Mouse (Mus musculus): ENCODE measurements around the gene Aif1l. TPM values are rescaled to one million over a fixed set of nuclear protein-coding genes. Genes with fewer than 3 reads are reported as not detected.

Aif1l gene
- polyA plus RNA-seq, 1 experiment: 20.8 TPM

DNA sequence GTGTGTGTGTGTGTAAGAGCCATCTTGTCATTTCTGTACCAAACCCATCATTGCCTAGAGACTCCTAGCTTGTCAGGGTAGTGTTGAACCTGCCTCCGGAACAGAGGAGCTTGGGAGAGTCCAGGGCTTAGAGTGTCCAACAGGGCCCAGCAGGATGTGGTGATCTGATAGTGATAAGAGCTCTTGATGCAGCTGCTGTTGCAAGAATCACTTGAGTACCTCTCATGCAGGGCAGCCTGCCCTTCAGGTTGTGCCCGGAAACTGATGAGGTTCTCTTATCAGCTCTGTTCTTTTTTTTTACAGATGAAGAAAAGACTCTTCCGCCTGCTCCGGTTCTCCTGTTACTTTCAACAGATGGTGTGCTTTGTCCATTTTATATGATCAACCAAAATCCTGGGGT, 41.0 kb downstream of the Aif1l start:
- Histone ChIP-seq H3K4me1 (ENCODE audit: control insufficient read depth, insufficient read depth, low read length) (no peaks in the 10 kb centered on the region), H3K27ac (ENCODE audit: insufficient read depth, low read length) (no peak overlapping the region), H3K4me3 (ENCODE audit: insufficient read depth, low read length) (no peak overlapping the region)
- no peak for TF ChIP-seq CTCF (IDR thresholded peaks at IDR 0.05; ENCODE audit: borderline replicate concordance, insufficient read depth, low read length)

DNA sequence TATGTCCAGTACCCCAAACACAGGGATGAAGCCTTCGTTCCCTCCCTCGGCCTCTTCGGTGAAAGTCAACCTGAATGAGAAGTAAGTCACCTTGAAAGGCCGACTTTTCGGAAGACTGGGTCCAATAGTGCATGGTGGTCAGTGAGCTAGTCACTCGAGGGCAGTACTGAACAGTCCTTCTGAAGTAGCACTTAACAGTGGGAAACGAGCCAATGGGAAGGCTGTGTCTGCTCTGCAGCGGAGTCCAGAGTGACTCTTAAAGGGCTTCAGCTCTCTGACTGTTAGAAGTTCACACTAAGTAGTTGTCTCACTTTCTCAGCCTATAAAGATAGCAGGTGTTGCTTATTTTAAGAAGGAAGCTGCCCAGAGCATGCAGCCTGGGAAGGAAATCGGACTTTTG, 45.0 kb downstream of the Aif1l start:
- no peak for TF ChIP-seq POLR2A (IDR thresholded peaks at IDR 0.05; ENCODE audit: low read depth, low read length)
- H3K4me3 ChIP-seq (ENCODE audit: insufficient read depth, low read length): no peak overlapping the region
- no peaks in the 10 kb centered on the region for H3K4me1 ChIP-seq (ENCODE audit: control insufficient read depth, insufficient read depth, low read length)
- no peak overlapping the region for H3K27ac ChIP-seq (ENCODE audit: insufficient read depth, low read length)

DNA sequence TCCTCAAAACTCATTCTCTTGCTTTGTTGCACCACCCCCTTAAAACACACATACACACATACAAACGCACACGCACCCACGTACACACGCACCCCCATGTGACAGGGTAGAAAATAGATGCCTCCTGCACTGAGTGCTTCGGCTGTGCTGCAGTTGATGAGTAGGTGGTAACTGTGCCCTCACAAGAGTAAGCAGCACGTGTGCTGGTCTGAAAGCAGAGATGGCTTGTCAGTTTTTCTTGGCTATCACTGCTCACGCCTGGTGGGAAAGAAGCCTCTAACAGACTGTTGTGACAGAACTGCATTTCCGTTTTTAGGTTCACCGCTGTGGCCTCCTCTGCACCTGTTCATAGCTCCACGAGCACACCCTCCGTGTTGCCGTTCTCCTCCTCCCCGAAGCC, 46.1 kb downstream of the Aif1l start:
- Histone ChIP-seq H3K4me1 (ENCODE audit: control insufficient read depth, insufficient read depth, low read length) (no peaks in the 10 kb centered on the region), H3K27ac (ENCODE audit: insufficient read depth, low read length) (no peak overlapping the region)
- TF ChIP-seq CTCF (IDR thresholded peaks at IDR 0.05; ENCODE audit: borderline replicate concordance, insufficient read depth, low read length) (no peak), POLR2A (IDR thresholded peaks at IDR 0.05; ENCODE audit: low read depth, low read length) (no peak)

DNA sequence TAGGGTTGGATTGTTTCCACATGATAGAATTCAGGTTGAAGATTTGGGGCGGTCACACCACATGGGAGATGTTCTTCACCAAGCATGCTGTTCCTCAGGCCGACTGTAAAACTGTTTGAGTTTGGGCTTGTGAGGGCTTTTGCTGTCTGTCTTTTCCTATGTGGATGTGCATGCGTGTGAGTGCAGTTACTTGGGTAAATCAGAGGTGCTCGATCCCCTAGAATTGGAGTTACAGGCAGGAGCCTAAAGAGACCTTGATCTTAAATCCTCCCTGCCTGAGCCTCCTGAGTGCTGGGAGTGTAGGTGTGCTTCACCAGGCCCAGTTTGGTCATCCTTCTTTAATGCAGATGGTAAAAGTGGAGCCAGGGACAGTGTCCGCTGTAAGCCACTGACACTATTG, 47.6 kb downstream of the Aif1l start:
- TF ChIP-seq CTCF (IDR thresholded peaks at IDR 0.05; ENCODE audit: borderline replicate concordance, insufficient read depth, low read length) (no peak), POLR2A (IDR thresholded peaks at IDR 0.05; ENCODE audit: low read depth, low read length) (no peak)
- no peak overlapping the region for H3K4me3 ChIP-seq (ENCODE audit: insufficient read depth, low read length)
- H3K27ac ChIP-seq (ENCODE audit: insufficient read depth, low read length): no peak overlapping the region
- no peaks in the 10 kb centered on the region for H3K4me1 ChIP-seq (ENCODE audit: control insufficient read depth, insufficient read depth, low read length)

More for the DNA sequence above, 46.1 kb downstream of the Aif1l start:
- no peak overlapping the region for H3K4me3 ChIP-seq (ENCODE audit: insufficient read depth, low read length)

DNA sequence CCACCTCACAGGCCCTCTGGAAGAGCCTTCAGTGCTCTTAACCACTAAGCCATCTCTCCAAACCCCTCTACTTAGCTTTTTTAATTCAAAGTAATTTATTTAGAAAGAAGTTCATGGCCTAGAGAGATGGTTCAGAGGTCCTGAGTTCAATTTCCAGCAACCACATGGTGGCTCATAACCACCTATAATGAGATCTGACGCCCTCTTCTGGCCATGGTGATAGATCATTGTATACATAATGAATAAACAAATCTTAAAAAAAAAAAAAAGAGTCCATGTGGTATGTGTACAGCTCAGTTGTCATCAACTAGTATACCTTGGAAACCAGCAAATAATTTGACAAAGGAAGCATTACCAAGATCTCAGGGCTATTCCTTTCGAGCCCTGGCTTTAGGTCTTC, 48.5 kb downstream of the Aif1l start:
- H3K4me3 ChIP-seq (ENCODE audit: insufficient read depth, low read length): no peak overlapping the region
- no peaks in the 10 kb centered on the region for H3K4me1 ChIP-seq (ENCODE audit: control insufficient read depth, insufficient read depth, low read length)
- TF ChIP-seq CTCF (IDR thresholded peaks at IDR 0.05; ENCODE audit: borderline replicate concordance, insufficient read depth, low read length) (no peak), POLR2A (IDR thresholded peaks at IDR 0.05; ENCODE audit: low read depth, low read length) (no peak)
- no peak overlapping the region for H3K27ac ChIP-seq (ENCODE audit: insufficient read depth, low read length)

DNA sequence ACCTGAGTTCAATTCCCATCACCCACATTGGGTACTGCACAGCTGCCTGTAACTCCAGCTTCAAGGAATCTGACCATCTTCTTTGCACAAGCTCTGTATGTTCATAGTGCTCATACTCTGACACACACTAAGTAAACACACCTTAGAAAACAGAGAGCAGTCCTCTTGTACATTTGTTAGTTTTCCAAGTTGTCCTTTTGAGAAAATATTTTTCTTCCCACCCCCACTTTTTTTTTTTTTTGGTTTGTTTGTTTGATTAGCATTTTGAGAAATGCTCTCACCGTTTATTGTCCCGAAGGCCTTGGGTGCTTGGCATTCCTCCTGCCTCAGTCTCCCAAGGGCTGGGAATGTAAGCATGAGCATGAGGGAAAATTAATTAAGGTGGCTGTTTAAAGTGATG, 58.4 kb downstream of the Aif1l start:
- no peak overlapping the region for H3K27ac ChIP-seq (ENCODE audit: insufficient read depth, low read length)
- no peak overlapping the region for H3K4me3 ChIP-seq (ENCODE audit: insufficient read depth, low read length)
- H3K4me1 ChIP-seq (ENCODE audit: control insufficient read depth, insufficient read depth, low read length): no peaks in the 10 kb centered on the region
- TF ChIP-seq CTCF (IDR thresholded peaks at IDR 0.05; ENCODE audit: borderline replicate concordance, insufficient read depth, low read length): no peak
- TF ChIP-seq POLR2A (IDR thresholded peaks at IDR 0.05; ENCODE audit: low read depth, low read length): no peak

DNA sequence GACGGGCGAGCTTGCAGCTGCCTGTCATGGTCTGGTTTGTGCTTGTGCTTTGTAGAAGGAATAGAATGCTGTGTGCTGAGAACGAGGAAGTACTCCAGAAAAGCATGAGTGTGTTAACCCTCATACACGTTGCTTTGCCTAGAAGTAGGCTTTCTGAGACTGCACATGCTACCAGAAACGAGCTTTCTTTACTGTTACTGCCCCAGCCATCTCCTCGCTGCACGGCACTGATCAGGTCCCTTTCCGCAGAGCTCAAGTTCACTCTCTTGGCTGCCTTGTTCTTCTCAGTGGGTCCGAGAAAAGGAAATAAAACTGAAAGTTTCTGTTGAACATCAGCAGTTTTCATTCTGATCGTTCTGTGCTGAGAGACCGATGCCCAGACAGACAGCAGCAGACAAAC, 58.8 kb downstream of the Aif1l start:
- Histone ChIP-seq H3K4me3 (ENCODE audit: insufficient read depth, low read length) (no peak overlapping the region), H3K27ac (ENCODE audit: insufficient read depth, low read length) (no peak overlapping the region)
- no peak for TF ChIP-seq POLR2A (IDR thresholded peaks at IDR 0.05; ENCODE audit: low read depth, low read length)

DNA sequence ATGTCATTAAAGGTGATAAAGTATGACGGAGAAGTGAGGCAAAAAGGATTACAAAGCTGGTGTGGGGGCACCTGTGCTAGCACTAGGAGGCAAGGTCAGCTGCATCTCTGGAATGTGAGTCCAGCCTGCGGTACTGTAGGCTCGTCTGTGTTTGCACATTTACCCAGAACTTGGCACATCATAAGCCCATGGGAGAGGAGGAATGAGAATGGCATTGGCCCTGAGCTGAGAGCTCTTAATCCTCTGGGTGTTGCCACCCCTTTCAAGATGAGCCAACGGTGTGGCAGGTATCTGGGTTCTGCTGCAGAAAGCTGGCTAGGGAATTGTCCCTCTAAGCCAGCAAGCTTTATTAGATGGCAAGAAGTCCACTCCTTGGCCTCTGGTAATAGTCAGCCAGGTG, 69.8 kb downstream of the Aif1l start:
- Histone ChIP-seq H3K27ac (ENCODE audit: insufficient read depth, low read length) (no peak overlapping the region), H3K4me1 (ENCODE audit: control insufficient read depth, insufficient read depth, low read length) (no peaks in the 10 kb centered on the region), H3K4me3 (ENCODE audit: insufficient read depth, low read length) (no peak overlapping the region)
- TF ChIP-seq POLR2A (IDR thresholded peaks at IDR 0.05; ENCODE audit: low read depth, low read length): no peak
- TF ChIP-seq CTCF (IDR thresholded peaks at IDR 0.05; ENCODE audit: borderline replicate concordance, insufficient read depth, low read length): no peak

More for the DNA sequence above, 58.8 kb downstream of the Aif1l start:
- no peaks in the 10 kb centered on the region for H3K4me1 ChIP-seq (ENCODE audit: control insufficient read depth, insufficient read depth, low read length)

DNA sequence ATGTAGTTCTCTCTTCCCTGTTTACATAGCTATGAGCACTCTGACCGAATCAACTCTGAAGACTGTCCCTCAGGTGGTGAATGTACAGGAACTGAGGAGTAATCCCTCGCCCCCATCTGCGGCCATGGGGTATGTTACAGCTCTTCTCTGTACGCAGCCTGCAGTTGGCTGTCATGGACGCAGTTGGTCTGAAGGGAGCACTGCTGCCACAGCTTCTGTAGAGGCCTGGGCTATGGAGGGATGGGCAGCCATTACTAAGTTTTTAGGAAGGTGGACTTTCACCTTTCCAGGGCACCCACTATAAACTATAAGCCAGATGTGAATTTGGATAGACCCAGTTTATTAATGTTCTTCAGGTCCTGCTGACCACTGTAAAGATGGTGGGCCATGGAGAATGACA, 70.3 kb downstream of the Aif1l start:
- Histone ChIP-seq H3K4me3 (ENCODE audit: insufficient read depth, low read length) (no peak overlapping the region), H3K27ac (ENCODE audit: insufficient read depth, low read length) (no peak overlapping the region), H3K4me1 (ENCODE audit: control insufficient read depth, insufficient read depth, low read length) (no peaks in the 10 kb centered on the region)
- TF ChIP-seq CTCF (IDR thresholded peaks at IDR 0.05; ENCODE audit: borderline replicate concordance, insufficient read depth, low read length) (no peak), POLR2A (IDR thresholded peaks at IDR 0.05; ENCODE audit: low read depth, low read length) (no peak)

Other genes with a start within 250 kb of the Aif1l start
- gene Qrfp, start 139.6 kb upstream of the Aif1l start, polyA plus RNA-seq (2011; ENCODE audit: insufficient read length, low read depth, missing spikeins): not detected in 2 replicates
- gene Fibcd1, start 104.1 kb upstream of the Aif1l start, polyA plus RNA-seq (2011; ENCODE audit: insufficient read length, low read depth, missing spikeins): 0.11 TPM in 1 of 2 replicates, not detected in the other
- gene Lamc3, start 62.8 kb upstream of the Aif1l start, polyA plus RNA-seq (2011; ENCODE audit: insufficient read length, low read depth, missing spikeins): 0.09 and 0.37 TPM in 2 replicates
- gene Nup214, start 24.3 kb downstream of the Aif1l start, polyA plus RNA-seq (2011; ENCODE audit: insufficient read length, low read depth, missing spikeins): 42.3 and 60.7 TPM in 2 replicates
- not detected in 2 replicates for gene Fam78a, start 134.7 kb downstream of the Aif1l start, polyA plus RNA-seq (2011; ENCODE audit: insufficient read length, low read depth, missing spikeins)
- 1.1 and 1.5 TPM in 2 replicates for gene Plpp7, start 145.4 kb downstream of the Aif1l start, polyA plus RNA-seq (2011; ENCODE audit: insufficient read length, low read depth, missing spikeins)
- 75.5 and 84.6 TPM in 2 replicates for gene Prrc2b, start 200.9 kb downstream of the Aif1l start, polyA plus RNA-seq (2011; ENCODE audit: insufficient read length, low read depth, missing spikeins)